Mouse (Mus musculus) CH12.LX (cell line): ENCODE results near the gene Prkg1. TPM values are rescaled to one million over a fixed set of nuclear protein-coding genes. Genes with fewer than 3 reads are reported as not detected.
A peak's percentile ranks its signal among the peaks of the same experiment; 100 is the strongest.

Source experiments
- DNase-seq: peaks from one replicate; pipeline ENCODE4 v3.0.0-alpha.2; 2013; ENCODE audit errors: extremely low read depth
- H3K27ac ChIP-seq: 2 replicates; pipeline ENCODE4 v1.5.1; 2012; ENCODE audit warnings: low read depth, mild to moderate bottlenecking, control low read depth, moderate library complexity; ENCODE audit not compliant: insufficient read depth
- H3K27me3 ChIP-seq: replicated peaks from 2 replicates; pipeline ENCODE3; 2012; ENCODE audit warnings: inconsistent platforms
- H3K36me3 ChIP-seq, 2 experiments: replicated peaks in 1 of 2; 2 replicates each; pipeline versions ENCODE3 to v1.6.1; 2012; ENCODE audit warnings: inconsistent platforms in 1 of 2, low read length in 1 of 2, mild to moderate bottlenecking in 1 of 2, mixed read lengths in 1 of 2, moderate library complexity in 1 of 2; ENCODE audit not compliant: control insufficient read depth in 1 of 2, insufficient read depth in 1 of 2
- H3K4me1 ChIP-seq, 2 experiments: 2 replicates each; pipeline ENCODE4 v1.6.1; 2012; ENCODE audit warnings: inconsistent platforms in 1 of 2, moderate library complexity in 1 of 2; ENCODE audit not compliant: insufficient read depth in 2 of 2, control insufficient read depth in 1 of 2
- H3K4me2 ChIP-seq: 2 replicates; pipeline ENCODE4 v1.6.1; 2012; ENCODE audit warnings: low read depth, mild to moderate bottlenecking, control low read depth; ENCODE audit not compliant: poor library complexity, insufficient read depth, severe bottlenecking
- H3K4me3 ChIP-seq, 3 experiments: fragments of 150-350 bp in 1 of 3; sonication (generic) in 1 of 3; replicated peaks in 1 of 3; 2 replicates each; pipeline versions ENCODE3 to v1.5.1; 2011 to 2012; ENCODE audit warnings: low read depth in 2 of 3, low read length in 2 of 3, mild to moderate bottlenecking in 2 of 3, moderate library complexity in 2 of 3, control low read depth in 1 of 3, improper control_type of control experiment in 1 of 3, inconsistent platforms in 1 of 3, mixed read lengths in 1 of 3; ENCODE audit not compliant: poor library complexity in 1 of 3
- H3K79me2 ChIP-seq: replicated peaks from 2 replicates; pipeline ENCODE4 v1.6.1; 2012; ENCODE audit warnings: mild to moderate bottlenecking, moderate library complexity; ENCODE audit not compliant: control insufficient read depth, poor library complexity, insufficient read depth, severe bottlenecking; ENCODE audit errors: extremely low read depth
- H3K9ac ChIP-seq: 2 replicates; pipeline ENCODE4 v1.6.1; 2012; ENCODE audit warnings: low read depth, mild to moderate bottlenecking, control low read depth, moderate library complexity; ENCODE audit not compliant: insufficient read depth
- H3K9me3 ChIP-seq: replicated peaks from 2 replicates; pipeline ENCODE3; 2012; ENCODE audit warnings: low read length, inconsistent platforms, mixed read lengths
- CHD1 ChIP-seq: IDR thresholded peaks from 2 replicates; pipeline ENCODE4 v1.6.1; 2012; ENCODE audit warnings: low read depth, low read length, improper control_type of control experiment, inconsistent platforms
- CHD2 ChIP-seq: IDR thresholded peaks from 2 replicates; pipeline ENCODE4 v1.6.1; 2011; ENCODE audit warnings: low read length, improper control_type of control experiment
- CTCF ChIP-seq, 2 experiments: IDR thresholded peaks in 1 of 2; conservative IDR thresholded peaks in 1 of 2; 2 replicates each; pipeline ENCODE4 v1.5.1; 2011 to 2012; ENCODE audit warnings: low read depth in 2 of 2, low read length in 2 of 2, improper control_type of control experiment in 1 of 2, inconsistent platforms in 1 of 2, mild to moderate bottlenecking in 1 of 2, moderate library complexity in 1 of 2
- E2F4 ChIP-seq: IDR thresholded peaks from 2 replicates; pipeline ENCODE4 v1.6.1; 2011; ENCODE audit warnings: low read depth, low read length, improper control_type of control experiment; ENCODE audit not compliant: insufficient replicate concordance
- EP300 ChIP-seq: IDR thresholded peaks from 2 replicates; pipeline ENCODE4 v1.6.1; 2011; ENCODE audit warnings: low read length, improper control_type of control experiment
- MAFK ChIP-seq: IDR thresholded peaks from 2 replicates; pipeline ENCODE4 v1.6.1; 2011; ENCODE audit warnings: low read length, improper control_type of control experiment; ENCODE audit not compliant: insufficient replicate concordance
- MAZ ChIP-seq: IDR thresholded peaks from 2 replicates; pipeline ENCODE4 v1.6.1; 2012; ENCODE audit warnings: low read depth, mild to moderate bottlenecking, inconsistent platforms, low read length, improper control_type of control experiment, moderate library complexity
- NELFE ChIP-seq: IDR thresholded peaks from 2 replicates; pipeline ENCODE4 v1.6.1; 2011; ENCODE audit warnings: low read depth, low read length, improper control_type of control experiment
- PAX5 ChIP-seq: IDR thresholded peaks from 2 replicates; pipeline ENCODE4 v1.6.1; 2012; ENCODE audit warnings: low read length, inconsistent platforms, mixed read lengths
- POLR2AphosphoS2 ChIP-seq: IDR thresholded peaks from 2 replicates; pipeline ENCODE4 v1.6.1; 2011; ENCODE audit warnings: low read depth, low read length, improper control_type of control experiment
- RAD21 ChIP-seq: IDR thresholded peaks from 2 replicates; pipeline ENCODE4 v1.6.1; 2011; ENCODE audit warnings: low read depth, mild to moderate bottlenecking, low read length, improper control_type of control experiment, moderate library complexity
- RCOR1 ChIP-seq: conservative IDR thresholded peaks from 2 replicates; pipeline ENCODE4 v1.6.1; 2012; ENCODE audit warnings: low read depth, mild to moderate bottlenecking, inconsistent platforms, low read length, improper control_type of control experiment
- SIN3A ChIP-seq: IDR thresholded peaks from 2 replicates; pipeline ENCODE4 v1.6.1; 2012; ENCODE audit warnings: low read length, improper control_type of control experiment, inconsistent platforms
- SMC3 ChIP-seq: IDR thresholded peaks from 2 replicates; pipeline ENCODE4 v1.6.1; 2011; ENCODE audit warnings: low read depth, low read length, improper control_type of control experiment
- TBP ChIP-seq: conservative IDR thresholded peaks from 2 replicates; pipeline ENCODE4 v1.6.1; 2011; ENCODE audit warnings: low read depth, low read length, improper control_type of control experiment
- TCF12 ChIP-seq: IDR thresholded peaks from 2 replicates; pipeline ENCODE4 v1.6.1; 2014; ENCODE audit warnings: low read depth, mild to moderate bottlenecking, inconsistent platforms, low read length, improper control_type of control experiment
- UBTF ChIP-seq: IDR thresholded peaks from 2 replicates; pipeline ENCODE4 v1.6.1; 2012; ENCODE audit warnings: low read depth, mild to moderate bottlenecking, inconsistent platforms, low read length, improper control_type of control experiment, moderate library complexity
- USF1 ChIP-seq: IDR thresholded peaks from 2 replicates; pipeline ENCODE4 v1.6.1; 2014; ENCODE audit warnings: low read depth, mild to moderate bottlenecking, inconsistent platforms, low read length, improper control_type of control experiment
- USF2 ChIP-seq: conservative IDR thresholded peaks from 2 replicates; pipeline ENCODE4 v1.6.1; 2011; ENCODE audit warnings: low read depth, low read length, improper control_type of control experiment
- ZKSCAN1 ChIP-seq: IDR thresholded peaks from 2 replicates; pipeline ENCODE4 v1.6.1; 2012; ENCODE audit warnings: low read depth, inconsistent platforms, low read length, improper control_type of control experiment, borderline replicate concordance
- ZMIZ1 ChIP-seq: IDR thresholded peaks from 2 replicates; pipeline ENCODE4 v1.6.1; 2012; ENCODE audit warnings: low read depth, mild to moderate bottlenecking, inconsistent platforms, low read length, improper control_type of control experiment
- ZNF384 ChIP-seq: IDR thresholded peaks from 2 replicates; pipeline ENCODE4 v1.6.1; 2012; ENCODE audit warnings: low read depth, low read length, improper control_type of control experiment, inconsistent platforms
- dilution Hi-C: fragments of 300-500 bp; cut with MboI; formaldehyde crosslinking; loops from 2 replicates; pipeline ENCODE4 v1.14.3; 2020; ENCODE audit warnings: low sequenced_read_pairs; ENCODE audit not compliant: extremely low pct_unique_long_range_greater_than_20kb, extremely low pct_ligation_motif_present
- in situ Hi-C: fragments of 300-500 bp; cut with MboI; formaldehyde crosslinking; loops from 3 replicates; pipeline ENCODE4 v1.14.3; 2019; ENCODE audit warnings: low sequenced_read_pairs, low pct_ligation_motif_present, low pct_unique_long_range_greater_than_20kb, mixed read lengths
- polyA plus RNA-seq: library from polyadenylated mRNA; unstranded; fragments of >175 nt; gene quantifications from 2 replicates; pipeline ENCODE4 v1.2.1, GENCODE M21; 2012; ENCODE audit warnings: low read depth; ENCODE audit not compliant: insufficient read length
- total RNA-seq, 2 experiments: library from RNA; depleted of rRNA; stranded (reverse); fragments of 300-350 nt in 1 of 2; fragments of >200 nt in 1 of 2; gene quantifications; 2 replicates each; pipeline ENCODE4 v1.2.3; 2012 to 2014

Prkg1 gene
- total and polyA plus RNA-seq, 3 experiments, result not detected

GRCm38 (mm10) chr19:30843052-30843564 lies 921.7 kb downstream of the Prkg1 start:
- Histone ChIP-seq H3K9ac (no peak overlapping the region), H3K4me3 (no peak overlapping the region), H3K9me3 (no peaks in the 10 kb centered on the region), H3K36me3 (no peaks in the 10 kb centered on the region), H3K79me2 (no peaks in the 10 kb centered on the region), H3K27ac (no peak overlapping the region), H3K27me3 (no peaks in the 10 kb centered on the region), H3K4me1 (no peaks in the 10 kb centered on the region), H3K4me2 (no peak overlapping the region)
- peak; percentile 38 for DNase-seq
- dilution Hi-C loops, result no loop called here
- TF ChIP-seq USF1 (no peak), ZNF384 (no peak), PAX5 (no peak), NELFE (no peak), MAZ (no peak), CTCF (conservative IDR thresholded peaks at IDR 0.05 in 1 of 2, IDR thresholded peaks at IDR 0.05 in 1 of 2; ENCODE audit: low read depth in 2 of 2, low read length in 2 of 2) (peak in 1 of 2 experiments; percentile 61; a peak in 2 of 4 replicates), SMC3 (peak; percentile 47), SIN3A (no peak), RAD21 (peak; percentile 71)
- in situ Hi-C loops, result no loop called here

- H3K9ac ChIP-seq, result no peak overlapping the region
- H3K4me1 ChIP-seq, result no peaks in the 10 kb centered on the region
- no peaks in the 10 kb centered on the region for H3K79me2 ChIP-seq
- no peak overlapping the region for H3K4me3 ChIP-seq
- no peaks in the 10 kb centered on the region for H3K9me3 ChIP-seq
- H3K36me3 ChIP-seq, result no peaks in the 10 kb centered on the region
- TF ChIP-seq ZNF384, result no peak
- TF ChIP-seq TCF12, result no peak
- no peak for TF ChIP-seq USF1
- TF ChIP-seq CHD1, result no peak
- TF ChIP-seq PAX5, result no peak
- no peak for TF ChIP-seq POLR2AphosphoS2
- no peak for TF ChIP-seq UBTF
- TF ChIP-seq EP300, result no peak
- TF ChIP-seq MAZ, result no peak
- no peak for TF ChIP-seq ZMIZ1
- TF ChIP-seq ZKSCAN1, result no peak
- TF ChIP-seq TBP, result no peak
- no peak for TF ChIP-seq NELFE
- TF ChIP-seq CHD2, result no peak
- TF ChIP-seq USF2, result no peak
- no peak for TF ChIP-seq E2F4
- no peak for TF ChIP-seq RCOR1
- TF ChIP-seq MAFK, result no peak
- H3K4me2 ChIP-seq, result no peak overlapping the region
- dilution Hi-C loops, result no loop called here
- H3K27me3 ChIP-seq, result no peaks in the 10 kb centered on the region
- in situ Hi-C loops, result no loop called here
- H3K27ac ChIP-seq, result no peak overlapping the region
- DNase-seq, result no peak
Measured at GRCm38 (mm10) chr19:30842640-30843039, 922.2 kb downstream of the Prkg1 start.
